Mouse (Mus musculus): ENCODE results near the gene Cdk8. TPM values are rescaled to one million over a fixed set of nuclear protein-coding genes. Genes with fewer than 3 reads are reported as not detected.
A peak's percentile ranks its signal among the peaks of the same experiment; 100 is the strongest.

Gene Cdk8
- total RNA-seq, 1 experiment: 63.9 TPM

DNA sequence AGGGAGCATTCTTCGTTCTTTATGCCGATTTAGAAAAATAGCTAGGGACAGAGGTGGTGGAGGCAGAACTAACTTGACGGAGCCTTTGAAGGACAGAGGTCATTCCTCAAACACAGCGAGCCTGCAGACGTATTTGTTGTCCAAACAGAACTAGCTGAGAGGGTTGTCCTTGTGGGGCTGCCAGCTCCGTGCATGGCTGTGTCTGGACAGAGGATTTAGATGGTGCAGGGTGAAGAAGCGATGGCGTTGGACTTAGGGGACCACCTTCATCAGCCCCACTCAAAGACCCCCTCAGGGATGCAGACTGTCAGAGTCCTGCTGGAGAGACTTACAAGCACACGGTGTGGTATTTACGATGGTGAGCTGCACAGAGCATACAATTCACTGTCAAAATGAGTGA lies 97.9 kb downstream of the Cdk8 start:
- Histone ChIP-seq H3K27ac (ENCODE audit: insufficient read depth, low read depth, low read length, poor library complexity, severe bottlenecking) (no peak overlapping the region), H3K4me3 (ENCODE audit: insufficient read depth in 1 of 2, low read depth in 1 of 2, low read length in 2 of 2, poor library complexity in 1 of 2, severe bottlenecking in 1 of 2) (no peak overlapping the region), H3K4me1 (ENCODE audit: control insufficient read depth in 2 of 2, insufficient read depth in 2 of 2, low read length in 2 of 2, poor library complexity in 1 of 2) (no peaks in the 10 kb centered on the region), H3K9me3 (ENCODE audit: control insufficient read depth, insufficient read depth, low read depth, low read length) (no peaks in the 10 kb centered on the region), H3K9ac (ENCODE audit: insufficient read depth, low read depth, low read length, poor library complexity, severe bottlenecking) (no peak overlapping the region), H3K36me3 (ENCODE audit: control insufficient read depth, insufficient read depth, low read length, poor library complexity, severe bottlenecking) (no peaks in the 10 kb centered on the region)
- no peak for DNase-seq (ENCODE audit: low read depth, low spot score)
- in situ Hi-C loops (cut with MboI; ENCODE audit: low sequenced_read_pairs in 2 of 2, unreplicated experiment in 2 of 2): no loop called here
- TF ChIP-seq HCFC1 (IDR thresholded peaks at IDR 0.05; ENCODE audit: borderline replicate concordance, insufficient read depth, low read length) (no peak), MAFK (IDR thresholded peaks at IDR 0.05; ENCODE audit: insufficient read depth, low read depth, low read length) (no peak), ZC3H11A (IDR thresholded peaks at IDR 0.05; ENCODE audit: borderline replicate concordance, low read depth, low read length) (no peak), ZNF384 (IDR thresholded peaks at IDR 0.05; ENCODE audit: low read depth, low read length) (no peak), CHD2 (IDR thresholded peaks at IDR 0.05; ENCODE audit: low read depth, low read length) (no peak)

DNA sequence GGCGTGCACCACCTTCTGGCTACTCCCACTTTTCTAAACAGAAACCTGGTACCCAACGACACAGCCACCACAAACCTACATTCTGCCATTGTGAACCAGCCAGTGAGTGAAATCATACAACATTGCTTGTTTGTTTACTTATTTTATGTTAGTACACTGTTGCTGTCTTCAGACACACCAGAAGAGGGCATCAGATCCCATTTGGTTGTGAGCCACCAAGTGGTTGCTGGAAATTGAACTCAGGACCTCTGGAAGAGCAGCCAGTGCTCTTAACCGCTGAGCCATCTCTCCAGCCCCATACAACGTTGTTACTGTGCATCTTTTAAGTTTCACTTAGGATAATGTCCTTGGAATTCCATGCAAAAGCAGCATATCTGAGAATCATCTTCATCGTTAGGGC lies 98.5 kb downstream of the Cdk8 start:
- no peak for DNase-seq (ENCODE audit: low read depth, low spot score)
- TF ChIP-seq CHD2 (IDR thresholded peaks at IDR 0.05; ENCODE audit: low read depth, low read length) (no peak), HCFC1 (IDR thresholded peaks at IDR 0.05; ENCODE audit: borderline replicate concordance, insufficient read depth, low read length) (no peak), ZNF384 (IDR thresholded peaks at IDR 0.05; ENCODE audit: low read depth, low read length) (no peak), MAFK (IDR thresholded peaks at IDR 0.05; ENCODE audit: insufficient read depth, low read depth, low read length) (no peak), ZC3H11A (IDR thresholded peaks at IDR 0.05; ENCODE audit: borderline replicate concordance, low read depth, low read length) (no peak)
- H3K4me1 ChIP-seq (ENCODE audit: control insufficient read depth in 2 of 2, insufficient read depth in 2 of 2, low read length in 2 of 2, poor library complexity in 1 of 2): no peaks in the 10 kb centered on the region
- no peaks in the 10 kb centered on the region for H3K9me3 ChIP-seq (ENCODE audit: control insufficient read depth, insufficient read depth, low read depth, low read length)
- no peak overlapping the region for H3K9ac ChIP-seq (ENCODE audit: insufficient read depth, low read depth, low read length, poor library complexity, severe bottlenecking)
- in situ Hi-C loops (cut with MboI; ENCODE audit: low sequenced_read_pairs in 2 of 2, unreplicated experiment in 2 of 2): no loop called here
- H3K27ac ChIP-seq (ENCODE audit: insufficient read depth, low read depth, low read length, poor library complexity, severe bottlenecking): no peak overlapping the region
- no peaks in the 10 kb centered on the region for H3K36me3 ChIP-seq (ENCODE audit: control insufficient read depth, insufficient read depth, low read length, poor library complexity, severe bottlenecking)
- H3K4me3 ChIP-seq (ENCODE audit: insufficient read depth in 1 of 2, low read depth in 1 of 2, low read length in 2 of 2, poor library complexity in 1 of 2, severe bottlenecking in 1 of 2): no peak overlapping the region

DNA sequence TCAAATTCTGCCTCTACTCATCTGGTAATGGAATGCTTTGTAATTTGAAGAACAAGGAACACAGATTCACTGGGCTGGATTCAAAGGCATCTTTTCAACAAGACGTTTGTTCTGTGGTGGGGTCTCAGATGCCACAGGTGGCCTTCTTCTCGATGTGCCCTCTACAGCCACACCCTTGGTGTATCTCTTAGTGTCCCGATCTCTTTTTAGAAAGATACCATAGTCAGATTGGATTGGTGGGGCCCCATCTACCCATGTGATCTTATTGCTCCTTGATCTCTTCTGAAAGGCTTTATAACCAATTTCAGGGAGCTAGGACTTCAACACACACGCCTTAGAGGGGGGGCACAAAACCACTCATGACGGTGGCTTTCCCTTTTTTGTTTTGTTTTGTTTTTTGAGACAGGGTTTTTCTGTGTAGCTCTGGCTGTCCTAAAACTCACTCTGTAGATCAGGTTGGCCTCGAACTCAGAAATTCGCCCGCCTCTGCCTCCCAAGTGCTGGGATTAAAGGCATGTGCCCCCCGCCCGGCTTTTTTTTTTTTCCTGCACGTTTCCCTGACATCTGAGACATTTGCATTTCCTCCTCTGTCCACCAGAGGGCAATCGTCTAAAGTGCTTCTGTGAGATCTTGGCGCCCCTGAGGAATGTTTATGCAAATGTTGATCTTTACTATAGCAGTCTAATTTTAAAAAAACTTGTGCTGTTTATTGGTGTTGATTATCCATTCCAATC lies 99.2 kb downstream of the Cdk8 start:
- Histone ChIP-seq H3K9me3 (ENCODE audit: control insufficient read depth, insufficient read depth, low read depth, low read length) (no peaks in the 10 kb centered on the region), H3K9ac (ENCODE audit: insufficient read depth, low read depth, low read length, poor library complexity, severe bottlenecking) (no peak overlapping the region), H3K4me1 (ENCODE audit: control insufficient read depth in 2 of 2, insufficient read depth in 2 of 2, low read length in 2 of 2, poor library complexity in 1 of 2) (no peaks in the 10 kb centered on the region), H3K27ac (ENCODE audit: insufficient read depth, low read depth, low read length, poor library complexity, severe bottlenecking) (no peak overlapping the region), H3K4me3 (ENCODE audit: insufficient read depth in 1 of 2, low read depth in 1 of 2, low read length in 2 of 2, poor library complexity in 1 of 2, severe bottlenecking in 1 of 2) (no peak overlapping the region), H3K36me3 (ENCODE audit: control insufficient read depth, insufficient read depth, low read length, poor library complexity, severe bottlenecking) (no peaks in the 10 kb centered on the region)
- peak; percentile 54 for DNase-seq (ENCODE audit: low read depth, low spot score)
- TF ChIP-seq ZC3H11A (IDR thresholded peaks at IDR 0.05; ENCODE audit: borderline replicate concordance, low read depth, low read length) (no peak), ZNF384 (IDR thresholded peaks at IDR 0.05; ENCODE audit: low read depth, low read length) (peak; percentile 92)
- in situ Hi-C loops (cut with MboI; ENCODE audit: low sequenced_read_pairs in 2 of 2, unreplicated experiment in 2 of 2): no loop called here

DNA sequence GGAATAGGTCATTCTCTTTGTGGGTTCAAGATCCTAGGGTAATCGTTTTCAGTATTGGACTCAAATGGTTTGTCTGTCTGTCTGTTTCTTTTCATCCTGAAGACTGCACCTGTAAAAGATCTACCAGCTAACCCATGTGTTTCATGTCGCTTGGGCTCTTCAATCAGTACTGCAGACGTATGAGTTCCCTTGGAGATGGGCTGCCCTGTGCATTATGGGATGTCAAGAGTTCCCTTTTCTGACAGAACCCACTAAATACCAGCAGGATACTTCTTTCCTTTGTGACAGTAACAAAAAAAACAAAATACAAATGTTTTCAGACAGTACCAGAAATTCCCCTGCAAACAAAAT lies 99.7 kb downstream of the Cdk8 start:
- in situ Hi-C loops (cut with MboI; ENCODE audit: low sequenced_read_pairs in 2 of 2, unreplicated experiment in 2 of 2): no loop called here
- DNase-seq (ENCODE audit: low read depth, low spot score): no peak
- Histone ChIP-seq H3K36me3 (ENCODE audit: control insufficient read depth, insufficient read depth, low read length, poor library complexity, severe bottlenecking) (no peaks in the 10 kb centered on the region), H3K4me3 (ENCODE audit: insufficient read depth in 1 of 2, low read depth in 1 of 2, low read length in 2 of 2, poor library complexity in 1 of 2, severe bottlenecking in 1 of 2) (no peak overlapping the region), H3K4me1 (ENCODE audit: control insufficient read depth in 2 of 2, insufficient read depth in 2 of 2, low read length in 2 of 2, poor library complexity in 1 of 2) (no peaks in the 10 kb centered on the region), H3K9me3 (ENCODE audit: control insufficient read depth, insufficient read depth, low read depth, low read length) (no peaks in the 10 kb centered on the region), H3K9ac (ENCODE audit: insufficient read depth, low read depth, low read length, poor library complexity, severe bottlenecking) (no peak overlapping the region), H3K27ac (ENCODE audit: insufficient read depth, low read depth, low read length, poor library complexity, severe bottlenecking) (no peak overlapping the region)
- TF ChIP-seq ZNF384 (IDR thresholded peaks at IDR 0.05; ENCODE audit: low read depth, low read length) (no peak), CHD2 (IDR thresholded peaks at IDR 0.05; ENCODE audit: low read depth, low read length) (no peak), ZC3H11A (IDR thresholded peaks at IDR 0.05; ENCODE audit: borderline replicate concordance, low read depth, low read length) (no peak), MAFK (IDR thresholded peaks at IDR 0.05; ENCODE audit: insufficient read depth, low read depth, low read length) (no peak), HCFC1 (IDR thresholded peaks at IDR 0.05; ENCODE audit: borderline replicate concordance, insufficient read depth, low read length) (no peak)

DNA sequence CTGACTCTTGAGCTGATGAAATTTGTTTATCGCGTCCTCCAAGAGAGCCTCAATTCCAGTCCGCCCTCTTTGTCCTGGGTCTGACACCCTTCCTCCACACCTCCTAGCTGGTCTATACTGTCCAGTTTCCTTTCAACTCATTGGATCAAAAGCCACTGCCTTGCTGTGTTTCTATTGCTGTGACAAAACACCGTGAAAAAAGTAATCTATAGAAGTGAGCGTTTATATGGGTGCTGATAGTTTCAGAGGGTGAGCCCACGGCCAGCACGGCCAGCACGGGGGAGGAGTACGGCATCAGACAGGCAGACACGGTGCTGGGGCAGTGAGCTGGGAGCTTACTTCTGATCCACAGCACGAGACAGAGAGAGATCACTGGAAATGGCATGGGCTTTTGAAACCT lies 100.1 kb downstream of the Cdk8 start:
- no peak for TF ChIP-seq ZNF384 (IDR thresholded peaks at IDR 0.05; ENCODE audit: low read depth, low read length)
- TF ChIP-seq ZC3H11A (IDR thresholded peaks at IDR 0.05; ENCODE audit: borderline replicate concordance, low read depth, low read length): no peak
- no peak for TF ChIP-seq MAFK (IDR thresholded peaks at IDR 0.05; ENCODE audit: insufficient read depth, low read depth, low read length)
- no peak for TF ChIP-seq HCFC1 (IDR thresholded peaks at IDR 0.05; ENCODE audit: borderline replicate concordance, insufficient read depth, low read length)
- no peak for TF ChIP-seq CHD2 (IDR thresholded peaks at IDR 0.05; ENCODE audit: low read depth, low read length)
- no peaks in the 10 kb centered on the region for H3K36me3 ChIP-seq (ENCODE audit: control insufficient read depth, insufficient read depth, low read length, poor library complexity, severe bottlenecking)
- H3K27ac ChIP-seq (ENCODE audit: insufficient read depth, low read depth, low read length, poor library complexity, severe bottlenecking): no peak overlapping the region
- in situ Hi-C loops (cut with MboI; ENCODE audit: low sequenced_read_pairs in 2 of 2, unreplicated experiment in 2 of 2): no loop called here
- no peak overlapping the region for H3K9ac ChIP-seq (ENCODE audit: insufficient read depth, low read depth, low read length, poor library complexity, severe bottlenecking)
- DNase-seq (ENCODE audit: low read depth, low spot score): no peak
- no peaks in the 10 kb centered on the region for H3K9me3 ChIP-seq (ENCODE audit: control insufficient read depth, insufficient read depth, low read depth, low read length)
- no peaks in the 10 kb centered on the region for H3K4me1 ChIP-seq (ENCODE audit: control insufficient read depth in 2 of 2, insufficient read depth in 2 of 2, low read length in 2 of 2, poor library complexity in 1 of 2)
- H3K4me3 ChIP-seq (ENCODE audit: insufficient read depth in 1 of 2, low read depth in 1 of 2, low read length in 2 of 2, poor library complexity in 1 of 2, severe bottlenecking in 1 of 2): no peak overlapping the region
